Mouse (Mus musculus) adrenal gland, adult 2 months (tissue): ENCODE results near the gene Micu1. TPM values are rescaled to one million over a fixed set of nuclear protein-coding genes. Genes with fewer than 3 reads are reported as not detected.
A peak's percentile ranks its signal among the peaks of the same experiment; 100 is the strongest.

ENCODE experiments used
- DNase-seq: peaks from one replicate; pipeline ENCODE4 v3.0.0; 2021
- polyA plus RNA-seq: library from polyadenylated mRNA; depleted of rRNA; stranded (reverse); fragments of >200 nt; gene quantifications from 2 replicates; pipeline ENCODE4 v1.2.3, GENCODE M21; 2012; rRNA removed
- total RNA-seq, 2 experiments: library from RNA; stranded (reverse); gene quantifications; 2 replicates each; pipeline ENCODE4 v1.2.3; 2021

Gene Micu1
- total and polyA plus RNA-seq, 3 experiments = 46.5 to 74.9 (median 65.8) TPM

DNA sequence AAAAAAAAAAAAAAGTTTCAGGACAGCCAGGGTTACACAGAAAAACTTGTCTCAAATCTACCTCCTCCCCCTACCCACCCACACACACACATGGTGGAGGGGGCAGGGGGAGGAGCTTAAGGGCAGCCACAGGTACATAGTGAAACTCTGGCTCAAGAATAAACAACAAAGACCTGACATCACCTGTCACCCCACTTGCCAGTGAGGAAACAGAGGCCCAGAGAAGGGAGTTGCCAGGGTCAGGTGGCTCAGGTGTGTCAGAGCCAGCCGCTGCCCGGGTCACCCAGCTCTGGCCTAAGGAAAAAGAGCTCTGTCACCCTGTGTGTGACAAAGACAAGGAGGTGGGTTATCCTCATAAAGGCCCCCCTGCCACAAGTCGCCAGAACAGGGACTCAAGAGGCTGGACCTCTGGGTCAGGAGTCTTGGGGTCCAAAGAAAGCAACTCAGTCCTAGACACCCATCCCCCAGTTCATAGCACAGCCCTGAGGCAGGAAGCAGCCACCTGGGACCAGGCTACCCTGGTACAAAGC, 204.9 kb downstream of the Micu1 start:
- DNase-seq = no peak

GRCm38 (mm10) chr10:59907695-59908299, 205.5 kb downstream of the Micu1 start:
- no peak for DNase-seq

DNA sequence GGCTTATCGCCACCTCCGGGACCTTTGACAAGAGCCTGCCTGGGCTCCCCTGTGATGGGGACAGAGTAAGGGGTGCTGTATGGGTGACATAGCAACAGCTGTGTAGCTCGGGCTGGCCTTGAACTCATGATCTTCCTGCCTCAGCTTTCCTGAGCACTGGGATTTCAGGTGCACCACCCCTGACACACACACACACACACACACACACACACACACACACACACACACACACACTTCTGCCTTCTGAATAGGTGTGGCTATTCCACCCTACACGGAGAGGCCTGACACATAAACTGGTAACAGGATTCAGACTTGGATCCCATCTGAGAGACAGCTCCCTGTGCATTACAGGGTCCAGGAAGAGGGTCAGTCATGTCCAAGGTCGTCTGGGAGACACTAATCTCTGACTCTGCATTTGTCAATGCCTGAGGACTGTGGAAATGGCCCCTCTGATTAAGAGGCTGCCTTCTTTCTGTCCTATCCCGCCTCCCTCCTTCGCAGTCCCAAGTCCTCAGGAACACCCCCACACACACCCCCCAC, 206.6 kb downstream of the Micu1 start:
- DNase-seq = peak; percentile 43

DNA sequence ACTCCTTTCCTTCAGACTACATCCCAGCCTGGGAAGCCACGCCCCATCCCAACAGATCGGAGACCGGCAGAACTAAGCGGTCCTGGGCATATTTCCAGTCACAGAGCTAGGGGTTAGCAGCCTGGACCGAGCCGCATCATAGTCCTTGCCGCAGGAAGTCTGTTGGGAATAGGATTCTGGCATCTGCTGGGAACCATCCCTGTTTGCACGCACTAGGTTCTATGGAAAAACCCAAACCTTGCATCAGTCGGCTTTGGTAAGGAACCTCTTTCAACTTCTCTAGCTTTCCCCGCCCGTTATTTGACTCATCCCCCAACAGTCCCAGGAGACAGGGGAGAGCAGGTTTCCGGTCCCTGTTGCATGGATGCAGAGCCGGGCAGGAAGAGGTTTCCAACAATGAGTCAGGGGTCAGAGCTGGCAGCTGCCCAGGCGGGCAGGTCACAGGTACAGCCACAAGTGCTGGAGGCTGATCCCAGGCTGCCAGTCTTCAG, 207.1 kb downstream of the Micu1 start:
- peak; percentile 86 for DNase-seq

DNA sequence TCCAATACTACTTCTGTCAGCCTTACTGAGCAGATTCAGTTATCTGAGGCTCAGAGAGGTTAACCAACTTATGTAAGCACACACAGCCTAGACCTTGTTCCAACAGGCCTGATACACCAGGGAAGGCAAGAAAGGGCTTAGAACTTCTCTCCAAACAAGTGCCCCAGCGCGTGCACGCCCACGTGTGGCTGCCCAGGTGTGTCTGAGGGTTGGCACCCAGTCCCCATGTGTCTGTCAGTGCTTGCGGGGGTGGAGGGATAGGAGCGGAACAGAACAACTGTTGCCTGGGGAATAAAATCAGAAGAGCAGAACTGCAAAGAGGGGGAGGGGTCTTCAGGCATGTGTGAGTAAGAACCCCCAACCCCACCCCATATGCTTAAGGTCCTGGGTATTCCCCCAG, 208.8 kb downstream of the Micu1 start:
- DNase-seq = no peak

- DNase-seq = peak; percentile 45
Measured at GRCm38 (mm10) chr10:59911561-59912198, 209.4 kb downstream of the Micu1 start.

Other genes starting within 250 kb of the Micu1 start
- gene Gm10322, start 86.4 kb upstream of the Micu1 start, total RNA-seq = not detected
- gene Gm10322, start 86.4 kb upstream of the Micu1 start, polyA plus RNA-seq = not detected in 2 replicates
- 10 to 100 TPM; 36.2 to 48.2 TPM for gene Mcu, start 85.8 kb upstream of the Micu1 start, total RNA-seq
- 14.7 and 17.0 TPM in 2 replicates for gene Mcu, start 85.8 kb upstream of the Micu1 start, polyA plus RNA-seq
- gene Dnajb12, start 177.1 kb downstream of the Micu1 start, total RNA-seq = 10 to 100 TPM; 56.0 to 63.9 TPM
- gene Dnajb12, start 177.1 kb downstream of the Micu1 start, polyA plus RNA-seq = 48.8 and 67.3 TPM in 2 replicates
- 10 to 100 TPM; 53.1 to 56.1 TPM for gene Ddit4, start 249.4 kb downstream of the Micu1 start, total RNA-seq
- gene Ddit4, start 249.4 kb downstream of the Micu1 start, polyA plus RNA-seq = 151 and 157 TPM in 2 replicates